Mouse (Mus musculus): ENCODE measurements around the gene A730049H05Rik. TPM values are rescaled to one million over a fixed set of nuclear protein-coding genes. Genes with fewer than 3 reads are reported as not detected.

Gene A730049H05Rik
- polyA plus RNA-seq, 1 experiment from 2014 or later = 0.19 TPM

- WGBS = 84% methylated on average over 2 of the region's 2 CpGs
- no peak for ATAC-seq
Measured at GRCm38 (mm10) chr6:92801462-92801861, 14.8 kb upstream of the A730049H05Rik start.

GRCm38 (mm10) chr6:92802421-92802820 lies 13.9 kb upstream of the A730049H05Rik start:
- Histone ChIP-seq H3K36me3 (ENCODE audit: control insufficient read depth, insufficient read depth) (no peaks in the 10 kb centered on the region), H3K4me2 (ENCODE audit: low read length) (no peak overlapping the region), H3K4me3 (replicated peaks; ENCODE audit: low read length) (no peak overlapping the region), H3K9me3 (ENCODE audit: control insufficient read depth, low read length) (no peaks in the 10 kb centered on the region), H3K4me1 (replicated peaks; ENCODE audit: control insufficient read depth, insufficient read depth, low read length) (peaks cover 3% of the 10 kb centered on the region; the same call in 1 of the 2 replicates), H3K27me3 (replicated peaks; ENCODE audit: control insufficient read depth, insufficient read depth, low read length) (no peaks in the 10 kb centered on the region), H3K27ac (ENCODE audit: low read length) (no peak overlapping the region), H3K9ac (replicated peaks; ENCODE audit: low read depth, low read length) (no peak overlapping the region)
- ATAC-seq = no peak
- 94% methylated on average over 11 of the region's 11 CpGs for WGBS

More at GRCm38 (mm10) chr6:92801462-92801861, 14.8 kb upstream of the A730049H05Rik start:
- no peak overlapping the region for H3K27ac ChIP-seq (ENCODE audit: low read length)
- no peak overlapping the region for H3K4me3 ChIP-seq (replicated peaks; ENCODE audit: low read length)
- H3K27me3 ChIP-seq (replicated peaks; ENCODE audit: control insufficient read depth, insufficient read depth, low read length) = no peaks in the 10 kb centered on the region
- H3K9me3 ChIP-seq (ENCODE audit: control insufficient read depth, low read length) = no peaks in the 10 kb centered on the region
- H3K4me2 ChIP-seq (ENCODE audit: low read length) = no peak overlapping the region
- peaks cover 3% of the 10 kb centered on the region; the same call in 1 of the 2 replicates for H3K4me1 ChIP-seq (replicated peaks; ENCODE audit: control insufficient read depth, insufficient read depth, low read length)
- no peaks in the 10 kb centered on the region for H3K36me3 ChIP-seq (ENCODE audit: control insufficient read depth, insufficient read depth)
- H3K9ac ChIP-seq (replicated peaks; ENCODE audit: low read depth, low read length) = no peak overlapping the region

GRCm38 (mm10) chr6:92803213-92803612 lies 13.1 kb upstream of the A730049H05Rik start:
- WGBS = 58% methylated on average over 6 of the region's 6 CpGs
- Histone ChIP-seq H3K9me3 (ENCODE audit: control insufficient read depth, low read length) (no peaks in the 10 kb centered on the region), H3K27me3 (replicated peaks; ENCODE audit: control insufficient read depth, insufficient read depth, low read length) (no peaks in the 10 kb centered on the region), H3K4me1 (replicated peaks; ENCODE audit: control insufficient read depth, insufficient read depth, low read length) (peaks cover 3% of the 10 kb centered on the region; the same call in 1 of the 2 replicates), H3K4me2 (ENCODE audit: low read length) (no peak overlapping the region), H3K9ac (replicated peaks; ENCODE audit: low read depth, low read length) (no peak overlapping the region), H3K4me3 (replicated peaks; ENCODE audit: low read length) (no peak overlapping the region), H3K27ac (ENCODE audit: low read length) (no peak overlapping the region), H3K36me3 (ENCODE audit: control insufficient read depth, insufficient read depth) (no peaks in the 10 kb centered on the region)
- ATAC-seq = no peak

- WGBS = 87% methylated on average over 3 of the region's 3 CpGs
- Histone ChIP-seq H3K4me2 (ENCODE audit: low read length) (no peak overlapping the region), H3K27me3 (replicated peaks; ENCODE audit: control insufficient read depth, insufficient read depth, low read length) (no peaks in the 10 kb centered on the region), H3K27ac (ENCODE audit: low read length) (no peak overlapping the region), H3K9me3 (ENCODE audit: control insufficient read depth, low read length) (no peaks in the 10 kb centered on the region), H3K36me3 (ENCODE audit: control insufficient read depth, insufficient read depth) (no peaks in the 10 kb centered on the region), H3K4me1 (replicated peaks; ENCODE audit: control insufficient read depth, insufficient read depth, low read length) (peaks cover 3% of the 10 kb centered on the region; the same call in 1 of the 2 replicates), H3K9ac (replicated peaks; ENCODE audit: low read depth, low read length) (no peak overlapping the region), H3K4me3 (replicated peaks; ENCODE audit: low read length) (no peak overlapping the region)
- no peak for ATAC-seq
Measured at GRCm38 (mm10) chr6:92804254-92804971, 11.9 kb upstream of the A730049H05Rik start.

- ATAC-seq = no peak
Measured at GRCm38 (mm10) chr6:92809818-92810217, 6.5 kb upstream of the A730049H05Rik start.

GRCm38 (mm10) chr6:92810628-92811027 lies 5.7 kb upstream of the A730049H05Rik start:
- H3K4me2 ChIP-seq (ENCODE audit: low read length) = no peak overlapping the region
- 0 out of 2 replicates have a peak, but pooled peaks cover 5% of the 10 kb centered on the region for H3K4me1 ChIP-seq (replicated peaks; ENCODE audit: control insufficient read depth, insufficient read depth, low read length)
- H3K27ac ChIP-seq (ENCODE audit: low read length) = no peak overlapping the region
- H3K27me3 ChIP-seq (replicated peaks; ENCODE audit: control insufficient read depth, insufficient read depth, low read length) = no peaks in the 10 kb centered on the region
- ATAC-seq = no peak
- H3K36me3 ChIP-seq (ENCODE audit: control insufficient read depth, insufficient read depth) = no peaks in the 10 kb centered on the region
- no peak overlapping the region for H3K9ac ChIP-seq (replicated peaks; ENCODE audit: low read depth, low read length)
- no peaks in the 10 kb centered on the region for H3K9me3 ChIP-seq (ENCODE audit: control insufficient read depth, low read length)
- 95% methylated on average over 2 of the region's 2 CpGs for WGBS
- H3K4me3 ChIP-seq (replicated peaks; ENCODE audit: low read length) = no peak overlapping the region

More at GRCm38 (mm10) chr6:92809818-92810217, 6.5 kb upstream of the A730049H05Rik start:
- H3K4me3 ChIP-seq (replicated peaks; ENCODE audit: low read length) = no peak overlapping the region
- 0 out of 2 replicates have a peak, but pooled peaks cover 5% of the 10 kb centered on the region for H3K4me1 ChIP-seq (replicated peaks; ENCODE audit: control insufficient read depth, insufficient read depth, low read length)
- no peak overlapping the region for H3K9ac ChIP-seq (replicated peaks; ENCODE audit: low read depth, low read length)
- H3K4me2 ChIP-seq (ENCODE audit: low read length) = no peak overlapping the region
- no peaks in the 10 kb centered on the region for H3K9me3 ChIP-seq (ENCODE audit: control insufficient read depth, low read length)
- 87% methylated on average over 3 of the region's 3 CpGs for WGBS
- no peaks in the 10 kb centered on the region for H3K36me3 ChIP-seq (ENCODE audit: control insufficient read depth, insufficient read depth)
- H3K27me3 ChIP-seq (replicated peaks; ENCODE audit: control insufficient read depth, insufficient read depth, low read length) = no peaks in the 10 kb centered on the region
- H3K27ac ChIP-seq (ENCODE audit: low read length) = no peak overlapping the region

- no peak overlapping the region for H3K4me2 ChIP-seq (ENCODE audit: low read length)
- H3K9me3 ChIP-seq (ENCODE audit: control insufficient read depth, low read length) = no peaks in the 10 kb centered on the region
- no peak overlapping the region for H3K9ac ChIP-seq (replicated peaks; ENCODE audit: low read depth, low read length)
- H3K4me3 ChIP-seq (replicated peaks; ENCODE audit: low read length) = no peak overlapping the region
- no peaks in the 10 kb centered on the region for H3K27me3 ChIP-seq (replicated peaks; ENCODE audit: control insufficient read depth, insufficient read depth, low read length)
- H3K36me3 ChIP-seq (ENCODE audit: control insufficient read depth, insufficient read depth) = no peaks in the 10 kb centered on the region
- H3K27ac ChIP-seq (ENCODE audit: low read length) = no peak overlapping the region
- ATAC-seq = no peak
- H3K4me1 ChIP-seq (replicated peaks; ENCODE audit: control insufficient read depth, insufficient read depth, low read length) = peaks cover 8% of the 10 kb centered on the region; the same call in 1 of the 2 replicates
Measured at GRCm38 (mm10) chr6:92811566-92811965, 4.7 kb upstream of the A730049H05Rik start.

GRCm38 (mm10) chr6:92812702-92813370 lies 3.4 kb upstream of the A730049H05Rik start:
- Histone ChIP-seq H3K27ac (ENCODE audit: low read length) (no peak overlapping the region), H3K27me3 (replicated peaks; ENCODE audit: control insufficient read depth, insufficient read depth, low read length) (no peaks in the 10 kb centered on the region), H3K36me3 (ENCODE audit: control insufficient read depth, insufficient read depth) (no peaks in the 10 kb centered on the region), H3K4me1 (replicated peaks; ENCODE audit: control insufficient read depth, insufficient read depth, low read length) (peaks cover 8% of the 10 kb centered on the region; the same call in 1 of the 2 replicates), H3K4me2 (ENCODE audit: low read length) (no peak overlapping the region), H3K9ac (replicated peaks; ENCODE audit: low read depth, low read length) (no peak overlapping the region), H3K9me3 (ENCODE audit: control insufficient read depth, low read length) (no peaks in the 10 kb centered on the region), H3K4me3 (replicated peaks; ENCODE audit: low read length) (no peak overlapping the region)
- no peak for ATAC-seq
- 56% methylated on average over 2 of the region's 2 CpGs for WGBS

GRCm38 (mm10) chr6:92817661-92818060 lies 1.4 kb downstream of the A730049H05Rik start:
- 19% methylated on average over 8 of the region's 8 CpGs for WGBS
- Histone ChIP-seq H3K9ac (replicated peaks; ENCODE audit: low read depth, low read length) (no peak overlapping the region), H3K4me1 (replicated peaks; ENCODE audit: control insufficient read depth, insufficient read depth, low read length) (peaks cover 8% of the 10 kb centered on the region; the same call in 1 of the 2 replicates), H3K4me3 (replicated peaks; ENCODE audit: low read length) (no peak overlapping the region), H3K4me2 (ENCODE audit: low read length) (no peak overlapping the region), H3K27me3 (replicated peaks; ENCODE audit: control insufficient read depth, insufficient read depth, low read length) (no peaks in the 10 kb centered on the region), H3K27ac (ENCODE audit: low read length) (no peak overlapping the region), H3K36me3 (ENCODE audit: control insufficient read depth, insufficient read depth) (no peaks in the 10 kb centered on the region), H3K9me3 (ENCODE audit: control insufficient read depth, low read length) (no peaks in the 10 kb centered on the region)
- no peak for ATAC-seq

All from forebrain, embryonic 16.5 days (tissue).